Mouse (Mus musculus) hindbrain, embryonic 11.5 days (tissue): ENCODE results near the gene Shtn1. TPM values are rescaled to one million over a fixed set of nuclear protein-coding genes. Genes with fewer than 3 reads are reported as not detected.

Source experiments
- ATAC-seq: fragments of 200-750 bp; cut with Nextera tagmentation; 2 replicates; pipeline ENCODE4 v1.8.0; 2017; ENCODE audit warnings: mild to moderate bottlenecking, moderate TSS enrichment, moderate library complexity; ENCODE audit not compliant: low FRiP score
- DNase-seq: peaks from one replicate; pipeline ENCODE4 v3.0.0-alpha.2; 2015; ENCODE audit warnings: low spot score
- H3K27ac ChIP-seq: fragments of 300-500 bp; sonication (generic); 2 replicates; pipeline ENCODE4 v1.5.1; 2014; ENCODE audit warnings: mild to moderate bottlenecking, low read depth, low read length
- H3K27me3 ChIP-seq: fragments of 300-500 bp; sonication (generic); 2 replicates; pipeline ENCODE4 v1.6.1; 2014; ENCODE audit warnings: mild to moderate bottlenecking, low read length, moderate library complexity, mixed read lengths; ENCODE audit not compliant: control insufficient read depth, insufficient read depth
- H3K36me3 ChIP-seq: fragments of 300-500 bp; sonication (generic); 2 replicates; pipeline ENCODE4 v1.6.1; 2014; ENCODE audit warnings: mild to moderate bottlenecking, low read length, moderate library complexity, mixed read lengths; ENCODE audit not compliant: control insufficient read depth, insufficient read depth
- H3K4me1 ChIP-seq: fragments of 300-500 bp; sonication (generic); replicated peaks from 2 replicates; pipeline ENCODE4 v1.6.1; 2014; ENCODE audit warnings: low read length, mixed read lengths; ENCODE audit not compliant: control insufficient read depth, insufficient read depth
- H3K4me2 ChIP-seq: fragments of 300-500 bp; sonication (generic); replicated peaks from 2 replicates; pipeline ENCODE4 v1.6.1; 2014; ENCODE audit warnings: mild to moderate bottlenecking, low read depth, low read length
- H3K4me3 ChIP-seq: fragments of 300-500 bp; sonication (generic); 2 replicates; pipeline ENCODE4 v1.5.1; 2014; ENCODE audit warnings: low read depth, low read length
- H3K9ac ChIP-seq: fragments of 300-500 bp; sonication (generic); 2 replicates; pipeline ENCODE4 v1.6.1; 2014; ENCODE audit warnings: low read depth, low read length
- H3K9me3 ChIP-seq: fragments of 300-500 bp; sonication (generic); 2 replicates; pipeline ENCODE4 v1.6.1; 2016; ENCODE audit warnings: low read length; ENCODE audit not compliant: control insufficient read depth
- WGBS: fragments of 180-500 bp; shearing (Covaris S2); extraction: QIAGEN DNeasy Blood & Tissue Kit; methylation state at CpG from one replicate; pipeline ENCODE4 v1.1.7; 2014; 5-methylcytosine and 5-hydroxymethylcytosine counted together
- polyA plus RNA-seq: library from polyadenylated mRNA; unstranded; fragments of >200 nt; fragmentation: Nextera tagmentation; extraction: Ambion mirVana; gene quantifications from 2 replicates; pipeline ENCODE4 v1.2.1, GENCODE M21; 2014

Gene Shtn1
- polyA plus RNA-seq, 1 experiment from 2014 or later, result 4.0 TPM

- Histone ChIP-seq H3K27me3 (peaks cover 4% of the 10 kb centered on the region; the same call in 1 of the 2 replicates), H3K27ac (peak within 1 kb of the TSS; percentile 40; the same call in 1 of the 2 replicates), H3K36me3 (no peaks in the 10 kb centered on the region), H3K4me3 (peak within 1 kb of the TSS; percentile 56), H3K4me2 (peak within 1 kb of the TSS; percentile 73), H3K4me1 (peaks cover 2% of the 10 kb centered on the region; the same call in 1 of the 2 replicates), H3K9ac (peak within 1 kb of the TSS; percentile 82), H3K9me3 (no peaks in the 10 kb centered on the region)
- WGBS, result under 1% methylated on average over 60 of the region's 65 CpGs
- ATAC-seq, result peak; percentile 97
- DNase-seq, result peak; percentile 98
These were observed 132.8 kb downstream of the Shtn1 start, which contains the start of the genes Eno4 and Hspa12a for GRCm38 (mm10) chr19:58942841-58943828. Eno4 (plus strand) TSS chr19:58943425. Hspa12a (minus strand) TSS chr19:58943654.

GRCm38 (mm10) chr19:58933062-58933461 is 142.8 kb downstream of the Shtn1 start:
- H3K9me3 ChIP-seq, result no peaks in the 10 kb centered on the region
- H3K27me3 ChIP-seq, result peaks cover 49% of the 10 kb centered on the region
- no peak for ATAC-seq
- DNase-seq, result peak; percentile 21
- H3K36me3 ChIP-seq, result no peaks in the 10 kb centered on the region
- no peak overlapping the region for H3K27ac ChIP-seq
- WGBS, result 2% methylated on average over 4 of the region's 4 CpGs
- H3K9ac ChIP-seq, result no peak overlapping the region
- H3K4me2 ChIP-seq, result no peak overlapping the region
- H3K4me1 ChIP-seq, result peaks cover 5% of the 10 kb centered on the region; the same call in 1 of the 2 replicates
- no peak overlapping the region for H3K4me3 ChIP-seq

GRCm38 (mm10) chr19:58931081-58931800 is 144.7 kb downstream of the Shtn1 start:
- peak; percentile 41 for DNase-seq
- 12% methylated on average over 16 of the region's 16 CpGs for WGBS
- no peaks in the 10 kb centered on the region for H3K36me3 ChIP-seq
- ATAC-seq, result 0 out of 2 replicates have a peak, but pooled peaks have one; percentile 27
- no peaks in the 10 kb centered on the region for H3K9me3 ChIP-seq
- H3K4me2 ChIP-seq, result no peak overlapping the region; the same call in 1 of the 2 replicates
- peaks cover 55% of the 10 kb centered on the region for H3K27me3 ChIP-seq
- H3K4me1 ChIP-seq, result peaks cover 5% of the 10 kb centered on the region; the same call in 1 of the 2 replicates
- H3K9ac ChIP-seq, result no peak overlapping the region
- no peak overlapping the region for H3K27ac ChIP-seq
- no peak overlapping the region for H3K4me3 ChIP-seq

Other genes starting within 250 kb of the Shtn1 start
- 0.54 and 0.99 TPM in 2 replicates for gene Eno4, start 132.7 kb downstream of the Shtn1 start, polyA plus RNA-seq
- 14.5 and 15.7 TPM in 2 replicates for gene Hspa12a, start 132.4 kb downstream of the Shtn1 start, polyA plus RNA-seq
- gene Vax1, start 94.0 kb upstream of the Shtn1 start, polyA plus RNA-seq, result 0.14 TPM in 1 of 2 replicates, not detected in the other
- gene Kcnk18, start 143.1 kb upstream of the Shtn1 start, polyA plus RNA-seq, result not detected in 2 replicates
- gene Slc18a2, start 184.8 kb upstream of the Shtn1 start, polyA plus RNA-seq, result 17.3 and 18.1 TPM in 2 replicates
- 14.9 and 16.3 TPM in 2 replicates for gene Rps12-ps3, start 246.2 kb upstream of the Shtn1 start, polyA plus RNA-seq